Mouse (Mus musculus): ENCODE measurements around the gene Bag6.

Bag6 gene

DNA sequence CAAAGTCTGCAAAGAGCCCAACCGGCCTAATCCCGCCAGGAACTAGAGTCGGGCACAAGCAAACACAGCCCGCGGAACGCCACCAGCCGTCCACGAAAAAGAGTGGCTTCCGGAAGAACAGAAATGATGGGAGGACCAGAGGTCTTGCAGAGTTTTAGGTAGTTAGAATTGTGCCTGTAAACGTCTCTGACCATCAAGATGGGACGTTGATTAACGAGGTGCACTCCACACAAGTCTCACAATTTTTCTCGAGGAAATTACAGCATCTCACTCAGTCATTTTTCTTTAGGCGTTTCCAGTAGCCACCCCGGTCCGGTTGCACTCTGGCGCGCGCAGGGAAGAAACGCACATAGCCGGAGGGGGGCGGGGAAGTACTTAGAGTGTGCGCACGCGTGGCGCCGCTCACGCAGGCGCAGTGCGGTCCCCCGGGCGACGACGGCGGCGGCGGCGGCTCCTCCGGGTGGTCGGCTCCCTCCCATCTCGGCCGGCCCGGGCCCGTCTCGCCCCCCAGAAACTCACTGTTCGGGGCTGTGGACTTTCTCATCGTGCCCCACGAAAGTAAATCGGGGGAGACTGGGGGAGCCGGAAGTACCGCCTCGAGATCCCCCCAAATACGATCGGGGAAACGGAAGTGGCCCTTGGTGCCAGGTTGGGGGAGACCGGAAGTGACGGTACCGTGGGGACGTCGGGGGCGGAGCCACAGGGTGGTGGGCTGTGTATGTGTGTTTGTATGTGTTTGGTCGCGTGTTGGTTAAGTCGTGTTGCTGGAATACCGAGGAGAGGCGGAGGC, at the start of gene Bag6:
Gene Bag6 (plus strand): TSS at position 378 of the 790 bp plus-strand sequence.
- in situ Hi-C loops (cut with MseI, MboI) = no loop called here

DNA sequence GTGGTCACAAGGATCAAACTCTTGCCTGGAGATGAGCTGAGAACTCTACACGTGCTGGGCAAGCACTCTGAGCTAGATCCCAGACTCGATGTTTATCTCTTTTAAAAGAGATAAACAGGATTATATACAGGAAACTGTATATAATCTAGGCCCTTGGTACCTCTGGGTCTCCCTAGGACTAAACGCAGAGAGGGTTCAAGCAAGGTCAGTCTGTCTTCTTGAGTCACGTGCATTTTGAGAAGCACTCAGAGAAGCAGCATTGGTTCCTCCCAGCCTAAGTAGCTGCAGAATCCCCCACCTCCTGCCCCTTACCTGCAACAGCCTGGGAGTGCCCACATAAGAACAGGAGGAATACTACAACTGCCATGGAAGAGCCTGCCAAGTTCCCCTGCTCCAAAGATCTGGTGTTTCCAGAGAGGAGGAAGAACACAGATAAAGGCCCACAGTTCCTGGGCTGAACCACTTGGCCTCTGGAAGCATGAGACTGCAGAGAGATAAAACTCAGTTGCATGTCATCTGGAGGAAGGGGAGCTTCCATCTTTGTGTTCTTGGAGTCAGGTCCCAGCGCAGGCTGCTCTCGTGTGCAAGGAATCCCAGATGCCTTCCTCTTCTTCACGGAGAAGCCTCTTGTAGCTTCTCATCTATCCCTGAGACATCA, 49.6 kb upstream of the Bag6 start, which contains the start of gene Ly6g6f:
Gene Ly6g6f (minus strand): TSS at position 403 of the 658 bp plus-strand sequence.
- in situ Hi-C loops (cut with MseI, MboI) = no loop called here

DNA sequence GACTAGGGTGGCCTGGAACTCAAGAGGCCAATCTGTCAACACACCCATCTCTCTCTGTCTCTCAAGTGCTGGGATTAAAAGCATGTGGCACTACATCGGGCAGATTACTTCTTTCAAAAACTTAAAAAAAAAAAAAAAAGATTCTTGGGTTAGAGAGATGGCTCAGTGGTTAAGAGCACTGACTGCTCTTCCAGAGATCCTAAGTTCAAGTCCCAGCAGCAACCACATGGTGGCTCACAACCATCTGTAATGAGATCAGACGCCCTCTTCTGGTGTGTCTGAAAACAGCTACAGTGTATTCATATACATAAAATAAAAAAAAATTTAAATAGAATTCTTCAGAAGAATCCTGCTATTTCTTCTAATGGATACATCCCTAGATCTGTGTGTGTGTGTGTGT, 46.8 kb upstream of the Bag6 start:
- in situ Hi-C loops (cut with MseI, MboI) = no loop called here

DNA sequence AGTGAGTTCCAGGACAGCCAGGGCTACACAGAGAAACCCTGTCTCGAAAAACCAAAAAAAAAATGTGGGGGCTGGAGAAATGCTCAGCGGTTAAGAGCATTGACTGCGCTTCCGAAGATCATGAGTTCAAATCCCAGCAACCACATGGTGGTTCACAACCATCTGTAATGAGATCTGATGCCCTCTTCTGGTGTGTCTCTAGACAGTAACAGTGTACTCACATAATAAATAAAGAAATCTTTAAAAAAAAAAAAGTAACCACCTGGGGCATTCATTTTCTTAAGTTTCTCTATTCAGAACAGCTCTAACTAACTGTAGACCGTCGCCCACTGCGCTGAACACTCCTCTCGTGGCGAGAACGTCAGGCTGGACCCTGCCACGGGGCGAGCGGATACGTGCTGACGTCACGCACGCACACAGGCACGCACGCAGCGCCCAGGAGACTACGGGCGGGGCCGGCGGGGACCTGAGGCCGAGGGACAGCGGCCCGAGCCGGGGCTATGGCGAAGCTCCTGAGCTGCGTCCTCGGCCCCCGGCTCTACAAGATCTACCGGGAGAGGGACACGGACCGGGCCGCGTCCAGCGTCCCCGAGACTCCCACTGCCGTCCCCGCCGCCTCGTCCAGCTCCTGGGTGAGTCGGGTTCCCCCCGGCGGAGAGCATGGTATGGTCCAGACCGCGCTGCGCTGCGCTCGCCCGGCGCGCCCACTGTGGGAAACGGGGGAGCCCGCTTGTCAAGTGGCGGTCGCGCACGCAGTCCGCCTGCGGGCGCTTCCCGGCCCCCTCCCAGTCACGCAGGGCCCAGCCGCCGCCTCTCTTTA, 45.9 kb upstream of the Bag6 start, which contains the start of gene Abhd16a:
Gene Abhd16a (plus strand): TSS at position 439 of the 820 bp plus-strand sequence.
- in situ Hi-C loops (cut with MseI, MboI) = no loop called here

DNA sequence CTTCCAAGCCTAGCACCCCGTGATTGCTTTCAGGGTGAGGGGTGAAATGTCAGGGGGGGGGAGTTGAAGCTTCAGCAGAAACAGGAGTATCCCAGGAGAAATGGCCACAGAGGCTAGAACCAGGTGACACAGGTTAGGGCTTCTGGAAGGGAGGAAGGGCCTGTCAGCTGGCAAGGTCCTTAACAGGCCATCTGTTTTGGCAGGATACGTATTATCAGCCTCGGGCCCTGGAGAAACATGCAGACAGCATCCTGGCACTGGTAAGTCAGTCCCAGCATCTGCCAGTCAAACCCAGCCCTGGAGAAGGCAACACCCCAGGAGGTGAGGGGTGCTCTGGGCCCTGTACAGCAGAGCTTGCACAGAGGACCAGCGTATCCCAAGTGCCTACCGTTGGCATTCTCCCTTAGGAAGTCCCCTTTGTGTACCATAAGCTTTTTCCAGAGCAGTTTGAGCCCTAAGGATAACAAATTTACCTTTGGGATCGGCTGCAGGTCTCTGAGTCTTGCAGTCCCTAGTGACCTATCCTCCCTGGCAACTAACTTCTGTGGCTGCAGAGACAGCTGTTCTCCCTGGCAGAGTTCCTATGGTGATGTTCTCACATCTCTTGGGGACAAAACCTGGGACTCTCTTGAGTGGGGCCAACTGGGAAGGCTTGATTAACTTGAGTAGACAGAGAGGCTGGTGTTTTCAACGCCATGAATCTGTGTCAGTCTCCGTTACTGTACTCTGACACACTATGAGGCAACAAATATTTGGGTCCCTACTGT, 44.6 kb upstream of the Bag6 start:
- in situ Hi-C loops (cut with MseI, MboI) = no loop called here

DNA sequence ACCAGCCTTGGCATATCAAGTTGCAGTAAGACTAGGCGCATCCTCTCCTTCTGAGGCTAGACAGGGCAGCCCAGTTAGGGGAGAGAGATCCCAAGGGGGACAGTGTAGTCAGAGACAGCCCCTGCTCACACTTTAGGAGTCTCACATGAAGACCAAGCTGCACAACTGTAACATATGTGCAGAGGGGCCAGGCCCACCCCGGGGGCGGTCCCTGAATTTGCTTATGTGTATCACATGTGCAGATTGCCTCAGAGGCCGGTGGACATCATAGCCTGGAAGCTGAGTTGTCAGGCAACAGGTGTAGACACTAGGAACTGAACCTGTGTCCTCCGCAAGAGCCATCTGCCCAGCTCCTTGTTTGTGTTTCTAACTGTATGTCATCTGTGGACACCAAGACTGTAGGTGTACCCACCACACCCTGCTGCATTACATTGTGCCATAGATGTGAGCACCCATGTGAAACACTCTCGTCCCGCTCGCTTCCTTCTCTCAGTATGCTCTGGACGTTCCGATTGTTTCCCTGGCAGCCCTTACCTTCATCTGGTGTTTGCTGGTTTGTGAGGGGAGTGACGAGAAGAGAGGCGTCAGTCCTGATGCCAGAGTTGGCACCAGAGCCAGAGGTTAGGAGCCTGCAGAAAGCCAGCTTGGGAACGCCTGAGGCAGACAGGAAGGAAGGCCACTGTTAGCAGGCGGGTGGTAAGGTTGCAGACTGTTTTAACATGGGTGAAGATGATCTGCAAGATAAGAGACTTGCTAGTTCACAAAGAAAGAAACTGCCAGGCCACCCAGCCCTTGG, 42.4 kb upstream of the Bag6 start:
- in situ Hi-C loops (cut with MseI, MboI) = no loop called here

DNA sequence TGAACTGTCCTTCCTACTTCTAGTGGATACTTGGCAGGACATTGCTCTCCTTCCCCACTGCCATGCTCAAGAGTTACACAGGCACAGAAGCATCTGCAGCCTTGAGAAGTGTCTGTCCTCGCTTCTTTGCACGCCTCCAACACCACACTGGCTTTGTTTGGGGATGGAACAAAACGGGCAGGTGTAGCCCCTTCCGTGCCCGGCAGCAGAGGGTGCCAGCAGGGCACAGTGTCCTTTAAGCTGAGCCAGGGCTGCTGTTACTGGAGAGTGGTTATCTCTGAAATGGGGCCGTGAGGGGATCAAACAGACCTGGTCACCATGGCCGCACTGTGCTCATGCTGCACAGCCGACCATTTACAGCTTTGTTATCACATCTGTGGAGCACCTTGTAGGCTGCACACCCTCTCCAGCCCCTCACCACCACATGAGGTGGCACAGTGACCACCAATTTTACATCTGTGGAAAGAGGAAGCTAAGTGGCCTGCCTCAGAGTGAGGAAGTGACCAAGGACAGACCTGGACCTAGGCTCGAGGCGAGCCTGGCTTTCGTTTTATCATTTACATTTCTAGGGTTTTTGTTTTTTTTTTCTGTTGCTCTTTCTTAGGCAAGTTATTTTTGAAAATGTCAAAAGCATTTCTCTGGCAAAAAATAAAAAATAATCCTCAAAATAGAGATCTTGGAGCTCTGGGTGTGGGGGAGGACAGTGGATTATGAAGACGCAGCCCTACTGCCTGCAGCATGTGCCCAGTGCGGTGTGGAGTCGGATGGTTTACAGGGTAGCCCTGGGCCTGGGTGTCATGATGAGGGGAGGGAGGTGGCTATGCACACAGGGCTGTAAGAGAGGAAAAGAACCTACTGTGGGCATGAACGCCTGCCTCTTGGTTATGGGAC, 40.3 kb upstream of the Bag6 start:
- in situ Hi-C loops (cut with MseI, MboI) = no loop called here

DNA sequence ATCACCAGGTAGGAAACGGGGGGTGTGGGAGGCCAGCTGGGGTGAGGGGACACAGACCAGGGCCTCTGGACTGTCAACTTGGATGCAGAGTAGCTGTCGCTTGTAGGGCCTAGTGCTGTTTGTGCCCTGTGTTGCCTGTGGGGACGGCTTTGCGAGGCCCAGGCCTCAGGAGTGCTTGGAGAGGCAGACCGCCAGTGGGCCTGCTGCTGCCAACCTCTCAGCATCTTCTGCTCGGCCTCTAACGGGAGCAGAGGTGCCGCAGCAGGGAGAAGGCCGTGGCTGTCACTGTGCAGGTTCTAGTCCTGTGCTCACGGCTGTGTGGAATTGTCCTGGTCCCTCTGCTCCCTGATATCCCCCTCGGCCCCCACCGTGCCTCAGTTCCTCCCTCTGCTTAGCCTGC, 38.4 kb upstream of the Bag6 start:
- in situ Hi-C loops (cut with MseI, MboI) = no loop called here

DNA sequence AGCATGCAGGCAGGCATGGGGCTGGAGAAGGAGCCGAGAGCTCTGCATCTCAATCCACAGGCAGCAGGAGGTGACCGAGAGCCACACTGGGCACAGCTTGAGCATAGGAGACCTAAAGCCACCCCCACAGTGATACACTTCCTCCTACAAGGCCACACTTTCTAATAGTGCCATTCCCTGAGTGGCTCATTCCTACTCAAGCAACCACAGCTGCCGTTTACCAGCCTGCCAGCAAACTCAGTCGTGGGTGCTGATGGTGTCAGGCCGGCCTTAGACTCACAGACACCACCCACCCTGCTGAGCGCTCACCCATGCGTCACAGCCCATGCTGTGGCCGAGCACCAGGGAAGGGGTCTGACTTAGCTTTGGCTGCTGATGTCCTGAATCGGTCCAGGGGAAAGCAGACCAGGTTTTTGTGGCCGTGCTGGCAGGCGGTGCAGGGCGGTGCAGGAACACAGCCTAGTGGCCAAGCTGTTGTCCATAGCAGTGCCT, 37.8 kb upstream of the Bag6 start:
- in situ Hi-C loops (cut with MseI, MboI) = no loop called here

DNA sequence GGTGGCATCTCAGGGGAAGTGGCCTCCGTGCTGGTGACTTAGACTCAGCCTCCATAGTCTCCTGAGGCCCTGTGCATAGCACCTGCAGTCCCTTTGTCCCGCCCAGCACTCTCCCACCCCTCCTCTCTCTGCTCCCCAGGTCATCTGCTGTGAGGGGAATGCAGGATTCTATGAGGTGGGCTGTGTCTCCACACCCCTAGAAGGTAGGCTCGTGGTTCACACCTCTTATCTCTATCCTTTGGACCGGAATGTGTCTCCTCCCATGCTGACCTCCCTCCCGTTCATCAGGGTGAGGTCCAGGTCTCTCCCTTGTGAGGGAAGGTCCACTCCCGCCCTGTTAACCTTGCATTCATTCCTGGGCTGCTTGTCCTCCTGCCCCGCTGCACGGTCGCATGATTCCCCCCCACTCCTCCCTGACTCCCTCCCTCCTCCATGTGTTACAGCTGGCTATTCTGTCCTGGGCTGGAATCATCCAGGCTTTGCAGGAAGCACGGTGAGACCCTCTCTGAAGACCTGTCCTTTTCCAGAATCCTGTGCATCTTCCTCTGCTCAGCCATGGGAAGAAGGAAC, 34.7 kb upstream of the Bag6 start:
- in situ Hi-C loops (cut with MseI, MboI) = loop anchor here in 1 of 2 experiments (25.0 kb wide), 1 partner anchor 88 kb away; the partner anchor contains the start of genes Vars and Vwa7

DNA sequence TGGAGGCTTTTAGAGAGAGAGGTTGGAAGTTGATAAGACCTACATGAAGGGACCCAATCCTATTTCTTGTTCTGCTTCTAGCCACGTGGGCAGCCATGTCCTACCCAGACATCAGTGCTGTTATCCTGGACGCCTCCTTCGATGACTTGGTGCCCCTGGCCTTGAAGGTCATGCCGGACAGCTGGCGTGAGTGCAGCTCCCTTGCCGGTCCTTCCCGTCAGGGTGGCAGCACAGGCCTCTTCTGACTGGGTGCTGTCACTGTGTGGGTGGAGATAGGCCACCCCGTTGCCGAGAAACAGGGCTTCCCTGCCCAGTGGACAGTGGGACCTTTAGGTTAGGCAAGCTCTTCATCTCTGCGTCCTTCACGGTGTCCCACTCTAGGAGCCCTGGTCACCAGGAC, 33.8 kb upstream of the Bag6 start:
- in situ Hi-C loops (cut with MseI, MboI) = loop anchor here in 1 of 2 experiments (25.0 kb wide), 1 partner anchor 89 kb away; the partner anchor contains the start of genes Vars and Vwa7

DNA sequence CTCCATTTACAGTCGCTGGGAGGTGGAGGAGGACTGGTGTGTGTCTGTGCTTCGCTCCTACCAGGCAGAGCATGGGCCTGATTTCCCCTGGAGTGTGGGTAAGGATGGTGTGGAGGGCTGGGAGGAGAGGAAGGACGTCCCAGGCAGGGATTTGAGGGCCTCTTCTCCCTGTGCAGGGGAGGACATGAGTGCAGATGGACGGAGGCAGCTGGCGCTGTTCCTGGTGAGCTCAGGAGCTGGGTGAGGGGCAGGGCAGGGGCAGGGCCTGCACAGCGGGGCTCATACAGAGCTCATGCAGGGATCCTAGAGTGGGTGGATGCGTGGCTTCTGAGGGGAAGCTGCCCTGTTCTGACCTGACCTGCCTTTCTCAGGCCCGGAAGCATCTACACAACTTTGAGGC, 32.7 kb upstream of the Bag6 start:
- in situ Hi-C loops (cut with MseI, MboI) = loop anchor here in 1 of 2 experiments (25.0 kb wide), 1 partner anchor 90 kb away; the partner anchor contains the start of genes Vars and Vwa7

DNA sequence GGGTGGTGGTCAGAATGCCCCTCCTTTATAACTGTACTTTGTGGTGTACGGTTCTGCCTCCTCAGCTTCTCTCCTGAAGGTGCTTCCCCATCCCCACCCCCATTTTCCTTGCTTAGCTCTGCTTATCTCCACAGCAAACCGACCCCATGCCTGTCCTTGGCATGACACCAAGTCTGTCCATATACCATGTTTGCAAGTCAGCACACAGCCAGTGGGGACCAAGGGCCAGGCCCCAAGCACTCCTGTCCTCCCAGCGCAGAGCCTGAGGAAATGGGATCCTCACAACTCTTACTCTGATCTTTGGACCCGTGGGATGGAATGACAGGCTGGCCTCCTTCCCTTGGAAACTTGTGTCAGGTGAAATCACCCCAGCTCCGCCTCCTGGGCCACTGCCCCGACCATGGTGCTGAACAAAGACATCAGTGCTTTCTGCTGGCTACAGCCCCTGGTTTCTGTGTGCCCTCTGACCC, 31.7 kb upstream of the Bag6 start:
- in situ Hi-C loops (cut with MseI, MboI) = loop anchor here in 1 of 2 experiments (25.0 kb wide), 1 partner anchor 91 kb away; the partner anchor contains the start of genes Vars and Vwa7

DNA sequence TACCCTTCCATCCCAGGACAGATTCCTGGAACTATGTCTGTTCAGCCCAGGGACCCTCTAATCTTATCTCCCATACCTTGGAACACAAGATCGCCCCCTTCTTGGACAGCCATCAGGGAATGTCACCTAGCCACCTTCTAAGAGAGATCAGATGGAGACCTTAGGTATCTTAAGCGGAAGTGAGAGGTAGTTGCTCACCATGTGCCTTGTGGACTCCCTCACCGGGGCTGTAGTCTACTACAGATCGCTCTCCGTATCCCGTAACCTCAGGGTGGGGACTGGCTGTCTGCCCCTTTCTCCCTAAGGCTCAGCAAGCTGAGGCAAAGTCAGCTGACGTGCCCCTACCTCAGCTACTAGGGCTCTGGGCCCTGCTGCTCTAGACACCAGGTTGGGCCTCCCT, 30.9 kb upstream of the Bag6 start:
- in situ Hi-C loops (cut with MseI, MboI) = loop anchor here in 1 of 2 experiments (25.0 kb wide), 1 partner anchor 92 kb away; the partner anchor contains the start of genes Vars and Vwa7

DNA sequence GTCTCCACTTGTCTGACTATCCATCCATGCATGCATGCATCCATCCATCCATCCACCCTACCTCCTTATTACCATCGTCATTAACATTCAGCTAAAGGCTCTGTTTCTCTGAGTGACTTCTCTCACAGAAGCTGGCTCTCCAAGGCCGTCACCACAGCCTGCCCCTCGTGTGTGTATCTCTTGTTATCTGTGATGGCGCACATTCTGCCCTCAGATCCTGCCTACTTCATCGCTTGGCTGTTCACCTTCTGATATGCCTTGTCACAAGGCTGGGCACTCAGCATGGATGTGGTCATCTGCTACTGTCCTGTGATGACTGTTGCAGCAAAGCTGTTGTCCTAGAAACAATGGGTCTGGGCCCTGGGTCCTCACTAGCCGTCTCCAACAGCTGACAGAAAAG, 30.2 kb upstream of the Bag6 start:
- in situ Hi-C loops (cut with MseI, MboI) = loop anchor here (5.0 to 25.0 kb wide), 2 partner anchors 82 to 92 kb away; partner anchors contain the start of genes Vars (in 1 of the 2) and Vwa7 (in 1 of the 2)

DNA sequence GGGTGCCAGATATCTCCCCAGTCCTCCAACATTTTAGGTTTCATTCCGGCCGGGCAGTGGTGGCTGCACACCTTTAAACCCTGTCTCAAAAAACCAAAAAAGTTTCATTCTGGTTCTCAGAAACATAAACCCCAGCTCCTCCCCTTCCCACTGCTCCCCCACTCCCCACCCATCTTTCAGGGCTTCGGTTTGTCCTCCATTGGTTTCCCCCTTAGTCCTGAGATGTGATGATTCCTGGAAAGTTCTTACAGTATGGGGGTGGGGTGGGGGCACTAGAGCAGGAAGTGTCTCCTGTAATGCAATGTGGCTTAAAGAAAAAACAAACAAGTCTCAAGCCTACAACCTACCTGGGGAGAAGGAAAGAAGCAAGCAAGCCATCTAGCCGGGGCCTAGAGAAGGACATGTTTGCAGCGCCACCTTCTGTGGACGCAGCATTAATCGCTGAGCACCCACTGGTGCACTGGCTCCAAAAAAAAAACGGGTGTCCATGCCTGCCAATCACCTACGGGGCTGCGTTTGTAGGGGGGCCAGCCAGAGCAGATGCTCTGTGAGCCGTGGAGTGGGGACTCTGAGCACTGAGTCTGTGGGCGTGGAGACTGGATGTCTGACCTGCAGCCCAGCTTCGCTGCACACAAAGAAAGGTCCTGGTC, 29.1 kb upstream of the Bag6 start:
- in situ Hi-C loops (cut with MseI, MboI) = loop anchor here (5.0 to 25.0 kb wide), 2 partner anchors 84 to 94 kb away; partner anchors contain the start of genes Vars (in 1 of the 2) and Vwa7 (in 1 of the 2)

DNA sequence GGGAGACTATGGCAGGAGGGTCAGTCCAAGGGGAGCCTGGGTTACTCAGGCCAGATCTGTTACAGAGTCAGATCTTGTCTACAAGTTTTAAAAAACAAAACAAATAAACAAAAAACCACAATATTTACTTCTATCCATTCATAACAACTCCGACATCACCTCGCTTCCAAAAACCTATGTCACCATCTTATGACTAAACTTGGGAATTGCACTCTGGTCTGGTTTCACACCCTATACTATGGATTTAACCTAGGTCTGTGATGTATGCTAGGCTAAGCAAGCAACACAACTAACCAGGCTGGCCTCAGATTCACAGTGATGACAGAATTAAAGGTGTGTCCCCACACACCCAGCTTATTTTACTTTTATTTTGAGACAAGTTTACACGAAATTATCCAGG, 28.5 kb upstream of the Bag6 start:
- in situ Hi-C loops (cut with MseI, MboI) = loop anchor here (5.0 to 25.0 kb wide), 2 partner anchors 84 to 94 kb away; partner anchors contain the start of genes Vars (in 1 of the 2) and Vwa7 (in 1 of the 2)
